Mouse (Mus musculus) monocyte, adult 5-6 weeks (primary cell): ENCODE measurements around the gene Gm45213. TPM values are rescaled to one million over a fixed set of nuclear protein-coding genes. Genes with fewer than 3 reads are reported as not detected.

Source experiments
- ATAC-seq: fragments of 153-309, 156-312 bp; replicated peaks from 2 replicates; pipeline ENCODE4 v1.8.0; 2017; ENCODE audit warnings: mild to moderate bottlenecking; ENCODE audit not compliant: low TSS enrichment, insufficient number of reproducible peaks, severe bottlenecking, poor library complexity, low FRiP score
- total RNA-seq: library from RNA; stranded (forward); fragments of 200-1000, 200-491, 200-594 nt; gene quantifications from 3 replicates; pipeline ENCODE4 v1.2.3, GENCODE M21; 2017

Gm45213 gene
- not detected in 3 replicates for total RNA-seq

DNA sequence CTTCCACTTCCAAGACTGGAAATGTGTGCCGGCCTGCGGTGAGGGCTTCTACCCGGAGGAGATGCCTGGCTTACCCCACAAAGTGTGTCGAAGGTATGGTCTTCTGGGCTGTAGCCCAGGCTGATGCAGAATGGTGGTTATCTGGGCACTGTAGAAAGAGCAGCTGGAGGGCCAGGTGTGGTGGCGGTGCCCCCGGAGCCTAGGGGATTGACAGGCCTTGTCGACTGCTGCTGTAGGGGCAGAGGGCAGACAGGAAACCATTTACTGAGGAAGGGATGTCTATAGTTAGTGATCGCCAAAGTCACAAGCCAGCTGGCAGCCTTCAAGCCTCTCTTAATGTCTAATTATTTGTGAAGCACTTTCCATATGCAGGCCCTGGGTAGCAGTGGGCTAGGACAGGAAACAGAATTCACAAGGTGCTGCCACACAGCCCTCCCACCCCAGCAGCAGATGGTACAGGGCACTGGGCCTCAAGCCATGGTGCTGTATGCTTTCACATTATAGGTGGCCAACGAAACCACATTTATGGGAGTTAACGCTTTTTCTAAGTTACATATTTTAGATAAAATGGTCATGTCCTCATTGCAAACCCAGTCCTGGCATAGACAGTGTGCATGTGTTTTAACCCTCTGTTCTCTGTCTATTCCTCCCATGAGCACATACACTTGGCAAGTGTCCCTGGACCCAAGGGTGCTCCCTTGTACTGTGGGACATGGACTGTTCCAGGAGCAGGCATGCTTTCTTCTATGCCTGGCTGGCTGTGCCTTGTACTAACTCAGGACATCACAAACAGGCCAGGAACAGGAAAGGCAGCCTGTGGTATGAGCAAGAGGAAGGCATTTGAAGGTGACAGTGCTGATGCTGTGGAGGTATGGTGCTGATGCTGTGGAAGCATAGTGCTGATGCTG is at the start of gene Gm45213:
Gm45213 (plus strand) TSS at position 51 of the 908 bp plus-strand sequence.
- ATAC-seq = no peak

- no peak for ATAC-seq
Observed at GRCm38 (mm10) chr7:66001035-66001754, 42.2 kb upstream of the Gm45213 start.

DNA sequence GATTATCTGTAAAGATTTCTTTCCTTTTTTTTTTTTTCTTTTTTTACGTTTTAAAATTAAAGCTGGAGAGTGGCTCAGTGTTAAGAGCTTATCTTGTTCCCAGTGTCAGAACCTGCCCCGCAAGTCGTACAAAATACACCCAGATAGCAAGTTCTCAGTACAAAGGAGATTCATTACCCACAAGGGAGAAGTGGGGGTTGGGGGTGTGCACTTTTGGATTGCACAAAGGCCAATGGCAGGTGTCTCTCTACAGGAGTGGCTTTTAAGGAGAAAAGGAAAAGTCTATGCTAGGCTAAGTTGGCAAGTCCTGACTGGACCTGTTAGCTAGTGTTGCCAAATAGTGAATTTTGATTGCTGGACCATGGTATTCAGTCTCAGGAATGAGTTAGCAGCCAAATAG is 41.6 kb upstream of the Gm45213 start:
- no peak for ATAC-seq

DNA sequence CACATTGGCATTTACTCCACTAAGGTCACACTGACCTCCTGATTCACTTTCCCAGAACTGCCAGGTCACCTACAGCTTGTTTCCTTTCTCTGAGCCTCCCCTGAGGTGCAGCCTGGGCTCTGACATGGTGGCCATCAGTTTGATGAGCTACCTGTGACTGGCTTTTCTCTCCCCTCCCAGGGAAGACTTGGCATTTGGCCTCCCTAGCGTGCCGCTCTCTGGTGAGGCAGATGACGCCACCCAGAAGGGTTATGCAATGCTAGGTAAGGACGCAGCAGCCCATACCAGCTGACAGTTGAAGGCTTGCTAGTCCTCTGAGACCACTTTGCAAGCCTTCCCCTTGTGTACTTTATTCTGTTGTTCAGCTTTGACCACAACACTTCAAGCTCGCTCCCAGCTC is 40.0 kb upstream of the Gm45213 start:
- ATAC-seq = no peak

- no peak for ATAC-seq
Observed at GRCm38 (mm10) chr7:66003865-66004638, 39.4 kb upstream of the Gm45213 start.

- ATAC-seq = no peak
Observed at GRCm38 (mm10) chr7:66005066-66005465, 38.3 kb upstream of the Gm45213 start.

DNA sequence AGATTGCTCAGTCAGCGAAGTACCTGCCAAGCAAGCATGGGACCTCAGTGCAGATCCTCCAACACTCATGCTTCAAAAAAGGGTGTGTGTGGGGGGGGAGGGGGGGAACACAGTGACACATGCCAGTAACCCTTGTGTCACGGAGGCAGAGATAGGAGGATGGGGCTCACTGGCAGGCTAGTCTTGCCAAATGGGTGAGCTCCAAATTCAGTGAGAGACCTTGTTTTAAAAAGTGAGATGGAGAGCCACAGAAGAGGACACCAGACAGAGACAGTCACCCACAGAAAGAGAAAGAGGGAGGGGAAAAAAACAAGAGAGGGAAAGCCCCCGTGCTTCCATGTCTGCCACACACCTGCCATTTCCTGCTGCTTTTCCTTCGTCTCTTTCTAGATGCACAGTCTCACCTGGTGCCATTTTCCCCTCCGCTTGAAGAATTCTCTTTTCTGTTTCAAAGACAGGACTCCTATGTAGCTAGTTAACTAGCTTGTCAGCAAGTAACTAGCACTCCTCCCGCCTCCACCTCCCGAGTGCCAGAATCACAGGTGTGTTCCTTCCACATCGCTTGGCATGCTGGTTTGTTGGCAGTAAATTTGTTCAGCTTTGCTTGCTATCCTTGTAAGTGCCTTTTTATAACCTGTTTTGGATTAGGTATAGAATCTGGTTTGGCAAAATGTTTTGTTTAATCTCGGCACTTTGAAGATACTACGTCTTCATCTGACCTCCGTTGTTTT is 35.1 kb upstream of the Gm45213 start:
- no peak for ATAC-seq

GRCm38 (mm10) chr7:66008892-66009273 is 34.5 kb upstream of the Gm45213 start:
- no peak for ATAC-seq

GRCm38 (mm10) chr7:66010518-66010917 is 32.9 kb upstream of the Gm45213 start:
- no peak for ATAC-seq

DNA sequence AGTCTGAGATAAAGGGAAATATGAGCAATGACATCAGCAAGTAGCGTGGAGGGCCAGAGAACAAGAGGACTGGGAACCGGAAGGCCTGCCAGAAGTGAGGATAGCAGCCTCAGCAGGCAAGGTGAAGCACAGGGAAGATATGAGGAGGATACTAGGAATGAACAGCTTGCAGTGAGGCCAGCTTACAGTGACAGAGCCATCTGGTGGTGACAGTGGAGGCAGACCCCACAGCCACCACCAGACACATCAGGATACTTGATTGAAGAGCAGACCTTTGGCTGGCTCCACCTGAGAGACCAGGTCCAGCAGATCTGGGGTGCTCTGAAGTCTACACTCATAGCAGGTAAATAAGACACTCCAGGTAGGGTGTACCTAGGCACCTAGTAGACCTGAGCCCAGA is 15.7 kb upstream of the Gm45213 start:
- ATAC-seq = no peak

DNA sequence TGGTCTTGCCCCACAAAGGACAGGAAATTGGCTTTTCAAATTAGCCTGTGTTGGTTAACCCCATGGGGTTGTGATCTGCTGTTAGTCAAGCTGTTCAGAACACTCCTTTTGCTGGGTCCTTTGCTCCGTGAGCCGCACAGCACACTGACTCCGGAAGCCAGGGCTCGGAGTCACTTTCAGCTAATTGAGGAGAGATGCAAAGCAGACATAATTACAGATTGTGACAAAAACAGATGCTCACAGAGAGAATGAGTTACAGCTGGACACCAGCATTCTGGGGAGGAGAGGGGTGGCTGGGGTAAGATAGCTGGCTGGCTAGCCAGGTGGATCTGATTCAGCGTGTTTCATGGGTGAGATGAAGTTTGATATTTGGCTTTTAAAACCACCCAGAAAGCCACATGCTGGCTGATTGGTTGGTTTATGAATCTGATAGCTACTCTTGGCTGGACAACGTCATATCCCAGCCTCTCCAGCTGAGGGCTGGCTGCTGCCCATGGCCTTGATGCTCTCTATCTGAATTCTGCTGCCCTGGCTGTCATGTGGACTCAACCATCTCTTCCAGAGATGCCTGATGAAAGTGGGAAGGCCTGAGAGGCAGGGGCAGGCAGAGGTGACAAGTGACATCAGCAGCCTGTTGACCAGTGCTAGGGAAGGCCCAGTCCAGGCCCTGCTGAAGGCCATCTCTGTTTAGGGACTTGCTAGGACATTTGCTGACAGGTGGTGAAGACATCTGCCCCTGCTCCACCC is 14.5 kb upstream of the Gm45213 start:
- ATAC-seq = no peak

- ATAC-seq = no peak
Observed at GRCm38 (mm10) chr7:66036809-66037208, 6.6 kb upstream of the Gm45213 start.

GRCm38 (mm10) chr7:66038261-66038660 is 5.1 kb upstream of the Gm45213 start:
- ATAC-seq = no peak

DNA sequence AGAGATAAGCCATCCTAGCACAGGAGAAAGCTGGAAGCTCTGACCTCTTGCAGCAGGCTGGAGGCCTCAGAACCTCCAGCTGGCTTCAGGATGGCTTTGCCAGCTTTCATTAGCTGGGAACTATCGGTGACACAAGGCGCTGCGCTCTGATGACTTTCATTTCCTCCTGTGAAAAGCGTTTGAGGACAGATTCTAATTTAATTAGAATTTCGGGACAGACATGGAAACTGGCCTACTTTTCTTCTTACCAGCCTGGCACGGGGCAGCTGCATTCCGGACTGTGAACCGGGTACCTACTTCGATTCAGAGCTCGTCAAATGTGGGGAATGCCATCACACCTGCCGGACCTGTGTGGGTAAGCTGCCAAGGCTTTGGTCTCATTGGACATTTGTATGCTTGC is 4.7 kb upstream of the Gm45213 start:
- ATAC-seq = no peak

DNA sequence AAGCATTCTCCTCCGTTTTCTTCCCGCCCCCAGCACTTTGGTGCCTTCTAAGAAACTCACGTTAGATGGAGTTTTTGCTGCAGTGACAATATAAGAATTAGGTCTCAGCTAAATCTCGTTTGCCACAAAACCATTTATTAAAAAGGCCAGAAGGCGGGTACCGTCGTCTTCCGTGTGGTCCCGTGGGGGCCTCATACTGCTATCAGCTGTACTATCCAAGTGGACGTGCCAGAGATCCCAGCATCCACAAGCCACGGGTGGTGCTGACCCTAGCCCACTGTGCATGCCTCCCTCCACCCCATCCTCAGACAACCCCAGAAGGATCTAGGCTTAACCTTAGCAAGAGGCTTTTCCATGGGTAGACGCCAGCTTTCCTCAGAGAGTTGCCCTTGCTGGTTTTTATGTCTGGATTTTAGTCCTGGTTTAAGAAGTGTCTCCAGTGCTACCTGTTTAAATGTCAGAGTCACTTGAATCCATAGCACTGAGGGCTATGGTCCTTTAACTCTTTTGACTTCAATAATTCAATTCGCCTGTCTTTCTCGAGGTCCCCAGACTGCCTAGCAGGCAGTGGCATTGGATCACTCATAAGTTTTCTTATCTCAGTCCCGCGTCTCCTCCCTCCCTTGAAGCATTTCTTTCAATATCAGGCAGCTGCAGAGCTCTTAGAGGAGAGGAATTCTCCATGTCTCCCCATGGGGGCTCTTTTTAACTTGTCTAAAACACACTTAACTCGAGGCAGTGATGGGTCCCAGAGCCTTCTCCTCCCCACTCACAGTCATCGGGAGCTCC is 3.2 kb upstream of the Gm45213 start:
- ATAC-seq = no peak

GRCm38 (mm10) chr7:66044617-66045016 is 1.2 kb downstream of the Gm45213 start:
- ATAC-seq = no peak
